Mouse (Mus musculus) megakaryocyte, adult 5-6 weeks (primary cell): ENCODE measurements around the gene Krt33b. TPM values are rescaled to one million over a fixed set of nuclear protein-coding genes. Genes with fewer than 3 reads are reported as not detected.

Experiments
- ATAC-seq: 2 replicates; pipeline ENCODE4 v1.8.0; 2016; ENCODE audit warnings: mild to moderate bottlenecking, inconsistent platforms; ENCODE audit not compliant: poor library complexity, severe bottlenecking
- total RNA-seq, 2 experiments: library from RNA; stranded (forward) in 1 of 2; stranded (reverse) in 1 of 2; fragments of 153-499, 151-499 nt in 1 of 2; fragments of 221-1000, 200-1000 nt in 1 of 2; gene quantifications; 2 replicates each; pipeline versions ENCODE4 v1.2.3 to v1.2.4; 2015 to 2017

The Krt33b gene
- total RNA-seq (2015) (not detected in 2 replicates), total RNA-seq (2017) (not detected in 2 replicates)

GRCm38 (mm10) chr11:100029768-100030167 lies at the start of gene Krt33b:
Krt33b (minus strand) TSS chr11:100029868.
- ATAC-seq, result no peak

- no peak for ATAC-seq
These were observed 44.2 kb upstream of the Krt33b start for GRCm38 (mm10) chr11:100073873-100074272.

GRCm38 (mm10) chr11:100067293-100068036 lies 37.8 kb upstream of the Krt33b start:
- ATAC-seq, result no peak

DNA sequence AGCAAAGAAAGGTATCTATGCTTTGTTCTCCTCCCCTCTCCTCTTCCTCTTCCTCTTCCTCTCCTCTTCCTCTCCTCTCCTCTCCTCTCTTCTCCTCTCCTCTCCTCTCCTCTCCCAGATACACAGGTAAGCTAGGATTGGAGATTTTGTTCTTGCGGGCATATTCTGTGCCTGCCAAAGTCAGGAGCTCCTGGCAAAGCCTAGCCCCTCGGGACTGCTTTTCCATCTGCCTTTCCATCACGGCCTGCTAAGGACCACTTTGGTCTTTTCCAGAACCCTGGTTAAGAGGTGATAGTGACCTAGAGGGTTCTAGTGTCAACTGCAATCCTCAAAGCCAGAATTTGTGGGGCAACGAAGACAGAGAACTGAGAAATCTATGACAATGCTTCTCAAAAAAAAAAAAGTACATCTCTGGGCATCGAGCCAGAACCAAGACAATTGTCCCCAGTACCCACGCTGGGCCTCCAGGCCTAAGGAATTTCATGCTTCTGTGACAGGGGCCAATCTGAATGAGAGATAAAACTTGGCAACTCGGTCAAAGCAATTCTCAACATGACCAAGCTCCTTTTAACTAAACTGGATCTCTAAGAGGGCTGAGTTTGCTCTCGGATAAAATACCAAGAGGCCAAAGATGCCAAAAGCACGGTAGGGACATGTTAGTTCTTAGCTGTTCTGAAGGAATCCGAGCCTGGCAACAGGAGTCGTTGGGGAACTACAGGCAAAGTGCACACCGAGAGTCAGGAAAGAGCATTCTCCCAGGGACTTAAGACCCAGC lies 36.8 kb upstream of the Krt33b start:
- ATAC-seq, result no peak

DNA sequence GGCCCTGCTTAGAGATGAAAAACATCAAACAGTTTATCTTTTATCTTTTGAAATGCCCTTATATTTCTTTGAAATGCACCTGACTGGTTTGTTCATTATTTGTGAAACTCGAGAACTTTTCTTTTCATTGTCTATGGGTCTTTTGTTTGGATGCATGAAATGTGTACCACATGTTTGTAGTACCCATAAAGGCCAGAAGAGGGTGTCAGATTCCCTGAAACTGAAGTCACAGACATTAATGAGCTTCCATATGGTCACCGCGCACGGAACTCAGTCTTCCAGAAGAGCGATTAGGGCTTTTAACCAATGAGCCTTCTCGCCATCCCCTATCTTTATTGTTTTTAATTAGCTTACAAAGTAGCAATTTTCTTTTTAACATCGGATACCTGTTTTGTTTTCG lies 29.2 kb upstream of the Krt33b start:
- ATAC-seq, result no peak

GRCm38 (mm10) chr11:100055686-100056655 lies 26.3 kb upstream of the Krt33b start:
- ATAC-seq, result no peak

GRCm38 (mm10) chr11:100050451-100050850 lies 20.8 kb upstream of the Krt33b start, which contains the start of gene Krt31:
Krt31 (minus strand) TSS chr11:100050551.
- no peak for ATAC-seq

GRCm38 (mm10) chr11:100047193-100047592 lies 17.5 kb upstream of the Krt33b start:
- no peak for ATAC-seq

DNA sequence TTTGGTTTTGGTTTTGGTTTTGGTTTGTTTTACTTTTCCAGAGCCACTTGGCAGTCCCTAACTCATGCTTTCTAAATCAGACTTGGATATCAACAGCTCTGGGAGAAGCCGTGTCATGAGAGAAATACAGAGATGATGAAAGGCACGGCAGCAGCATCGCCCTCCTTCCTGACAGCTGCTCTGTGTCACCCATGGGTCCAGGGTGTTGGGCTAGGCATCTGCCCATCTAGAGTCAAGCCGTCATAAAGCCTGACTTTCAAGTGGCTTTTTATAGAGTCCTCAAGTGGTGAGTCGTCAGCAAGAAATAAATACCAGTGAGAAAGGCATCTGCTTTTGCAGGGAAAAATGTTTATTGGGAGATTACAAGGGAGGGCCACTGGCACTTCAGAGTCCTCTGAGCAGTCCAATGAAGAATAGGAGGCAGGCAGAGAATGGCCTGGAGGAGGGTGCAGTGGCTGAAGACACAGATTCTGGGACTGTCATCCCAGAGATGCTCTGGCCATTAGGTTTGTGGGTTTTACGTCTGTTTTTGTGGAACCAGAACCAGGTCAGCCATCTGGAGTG lies 16.7 kb upstream of the Krt33b start:
- ATAC-seq, result no peak

DNA sequence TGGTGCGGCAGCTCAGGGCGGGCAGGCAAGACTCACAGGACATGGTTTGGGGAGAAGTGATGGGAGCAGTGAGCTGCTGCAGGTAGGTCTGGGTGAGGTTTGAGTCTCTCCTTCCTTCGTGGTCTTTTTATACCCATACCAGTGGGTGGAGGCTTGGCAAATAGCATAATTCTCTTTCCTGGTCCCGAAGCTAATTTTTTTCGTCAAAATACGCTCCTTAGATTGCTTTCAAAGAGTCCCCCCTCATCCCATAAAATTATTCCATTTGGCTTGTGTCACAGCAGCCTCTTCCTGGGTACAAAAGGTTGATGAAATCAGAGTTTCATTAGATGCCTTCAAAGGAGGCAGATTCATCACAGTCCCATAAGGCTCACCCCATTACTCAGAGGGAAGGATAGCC lies 11.8 kb upstream of the Krt33b start, which contains the start of gene Krt34:
Krt34 (minus strand) TSS at position 101 of the 400 bp plus-strand sequence.
- no peak for ATAC-seq

DNA sequence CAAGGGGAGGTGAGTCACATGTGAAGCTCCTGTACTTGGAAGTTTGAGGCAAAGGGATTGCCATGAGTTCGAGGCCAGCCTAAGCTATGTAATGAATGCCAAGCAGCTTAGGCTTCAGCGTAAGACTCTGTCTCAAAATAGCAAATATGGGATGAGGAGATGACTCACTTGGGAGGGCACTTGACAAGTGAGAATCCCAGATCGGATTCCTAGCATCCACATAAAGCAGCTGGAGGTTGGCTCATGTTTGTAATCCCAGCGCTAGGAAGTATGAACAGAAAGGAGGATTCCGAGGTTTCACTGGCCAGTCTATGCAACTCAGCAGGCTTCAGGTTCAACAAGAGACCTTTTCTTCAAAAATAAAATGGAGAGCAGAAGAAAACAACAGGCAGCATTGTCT lies 8.2 kb downstream of the Krt33b start:
- no peak for ATAC-seq

DNA sequence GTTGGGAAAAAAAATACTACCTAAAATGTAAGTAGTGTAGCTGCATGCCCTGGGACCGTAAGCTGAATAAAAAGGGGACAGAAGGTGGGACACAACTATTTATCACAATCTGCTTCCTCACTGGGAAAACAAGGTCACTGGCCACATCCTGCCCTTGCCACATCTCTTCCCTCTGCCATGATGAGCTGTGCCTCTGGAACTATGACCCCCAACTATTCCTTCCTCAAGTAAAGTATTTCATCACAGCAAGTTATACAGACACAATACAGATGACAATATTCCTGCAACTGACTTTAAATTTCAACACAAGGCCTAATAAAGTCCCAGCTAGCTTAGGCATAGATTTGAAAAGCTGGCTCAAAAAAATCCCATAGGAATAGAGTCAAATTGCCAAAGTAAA lies 10.2 kb downstream of the Krt33b start:
- ATAC-seq, result no peak

DNA sequence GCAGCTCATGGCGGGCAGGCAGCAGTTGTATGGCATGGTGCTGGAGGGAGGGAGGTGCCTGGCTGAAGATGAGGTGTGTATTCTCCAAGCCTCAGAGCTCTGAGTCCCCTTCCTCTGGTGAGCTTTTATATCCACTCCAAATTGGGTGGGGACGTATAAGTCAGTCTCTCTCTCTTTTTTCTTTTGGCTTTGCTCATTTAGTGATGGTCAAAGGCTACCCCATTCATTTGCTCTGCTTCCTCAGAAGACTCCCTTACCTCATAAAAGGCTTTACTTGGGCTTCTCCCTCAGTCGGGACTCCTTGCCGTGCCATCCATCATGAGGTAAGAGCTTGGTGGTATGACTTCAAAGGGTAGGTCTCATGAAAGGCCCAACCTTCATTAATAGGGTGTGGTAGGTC lies 13.6 kb downstream of the Krt33b start, which contains the start of gene Krt33a:
Krt33a (minus strand) TSS at position 101 of the 400 bp plus-strand sequence.
- no peak for ATAC-seq

GRCm38 (mm10) chr11:100013691-100014171 lies 15.9 kb downstream of the Krt33b start:
- no peak for ATAC-seq

DNA sequence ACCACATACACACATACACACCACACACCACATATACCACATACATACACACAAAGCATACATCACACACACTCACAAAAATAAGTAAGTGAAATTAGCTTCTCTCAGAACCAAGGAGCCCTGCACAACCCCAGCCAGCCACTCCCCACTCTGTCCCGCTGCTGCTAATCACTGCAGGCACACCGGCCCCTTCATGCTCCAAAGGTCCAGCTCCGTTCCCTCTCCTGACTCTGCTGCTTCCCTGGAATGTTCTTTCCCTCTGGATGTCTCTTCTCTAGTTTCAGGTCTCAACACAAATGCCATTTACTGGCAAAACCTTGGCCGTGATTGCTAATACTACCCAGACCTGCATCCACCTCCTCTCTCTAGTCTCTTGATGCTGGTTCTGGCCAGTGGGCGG lies 19.0 kb downstream of the Krt33b start:
- no peak for ATAC-seq

- ATAC-seq, result no peak
These were observed 21.3 kb downstream of the Krt33b start for GRCm38 (mm10) chr11:100008336-100008735.

- ATAC-seq, result no peak
These were observed 23.0 kb downstream of the Krt33b start for GRCm38 (mm10) chr11:100006624-100007023.

GRCm38 (mm10) chr11:100005905-100006304 lies 23.8 kb downstream of the Krt33b start:
- ATAC-seq, result no peak

GRCm38 (mm10) chr11:100004846-100005245 lies 24.8 kb downstream of the Krt33b start:
- peak; percentile 54; the same call in 1 of the 2 replicates for ATAC-seq

- no peak for ATAC-seq
These were observed 30.6 kb downstream of the Krt33b start for GRCm38 (mm10) chr11:99999091-99999490.
